Mouse (Mus musculus) MEL (cell line): ENCODE measurements around the gene Tbca. TPM values are rescaled to one million over a fixed set of nuclear protein-coding genes. Genes with fewer than 3 reads are reported as not detected.

ENCODE experiments used
- DNase-seq: peaks from one replicate; pipeline ENCODE4 v3.0.0; 2011; ENCODE audit warnings: low read depth, low spot score
- H3K27ac ChIP-seq: 2 replicates; pipeline ENCODE4 v1.5.1; 2012; ENCODE audit warnings: low read depth, mild to moderate bottlenecking, control low read depth, low read length, moderate library complexity; ENCODE audit not compliant: control insufficient read depth
- H3K27me3 ChIP-seq, 2 experiments: fragments of 150-350 bp in 1 of 2; sonication (generic) in 1 of 2; 2 replicates each; pipeline ENCODE4 v1.6.1; 2012; ENCODE audit warnings: low read length in 2 of 2, mild to moderate bottlenecking in 2 of 2, improper control_type of control experiment in 1 of 2, moderate library complexity in 1 of 2; ENCODE audit not compliant: insufficient read depth in 2 of 2, control insufficient read depth in 1 of 2
- H3K36me3 ChIP-seq, 2 experiments: 2 replicates each; pipeline ENCODE4 v1.6.1; 2012 to 2014; ENCODE audit warnings: low read length in 2 of 2, improper control_type of control experiment in 1 of 2, inconsistent platforms in 1 of 2, mild to moderate bottlenecking in 1 of 2; ENCODE audit not compliant: insufficient read depth in 2 of 2, control insufficient read depth in 1 of 2
- H3K4me1 ChIP-seq, 2 experiments: fragments of 150-350 bp in 1 of 2; sonication (generic) in 1 of 2; 2 replicates each; pipeline ENCODE4 v1.6.1; 2012; ENCODE audit warnings: low read length in 2 of 2, improper control_type of control experiment in 1 of 2, mild to moderate bottlenecking in 1 of 2; ENCODE audit not compliant: insufficient read depth in 2 of 2, control insufficient read depth in 1 of 2
- H3K4me3 ChIP-seq, 2 experiments: fragments of 150-350 bp in 1 of 2; sonication (generic) in 1 of 2; 2 replicates each; pipeline ENCODE4 v1.5.1; 2012; ENCODE audit warnings: low read depth in 2 of 2, low read length in 2 of 2, mild to moderate bottlenecking in 2 of 2, moderate library complexity in 2 of 2, control low read depth in 1 of 2, improper control_type of control experiment in 1 of 2; ENCODE audit not compliant: control insufficient read depth in 1 of 2, insufficient read depth in 1 of 2
- H3K79me2 ChIP-seq: 2 replicates; pipeline ENCODE4 v1.6.1; 2012; ENCODE audit warnings: mild to moderate bottlenecking, low read length, moderate library complexity; ENCODE audit not compliant: control insufficient read depth, poor library complexity, insufficient read depth
- H3K9ac ChIP-seq: 2 replicates; pipeline ENCODE4 v1.6.1; 2012; ENCODE audit warnings: low read depth, mild to moderate bottlenecking, control low read depth, low read length, moderate library complexity; ENCODE audit not compliant: control insufficient read depth, poor library complexity, severe bottlenecking
- H3K9me3 ChIP-seq: fragments of 150-350 bp; sonication (generic); replicated peaks from 2 replicates; pipeline ENCODE4 v1.6.1; 2012; ENCODE audit warnings: mild to moderate bottlenecking, low read length, improper control_type of control experiment, moderate library complexity; ENCODE audit not compliant: insufficient read depth
- CHD1 ChIP-seq: IDR thresholded peaks from 2 replicates; pipeline ENCODE4 v1.6.1; 2012; ENCODE audit warnings: low read depth, mild to moderate bottlenecking, inconsistent platforms, low read length, improper control_type of control experiment
- CHD2 ChIP-seq: IDR thresholded peaks from 2 replicates; pipeline ENCODE4 v1.6.1; 2011; ENCODE audit warnings: low read length, improper control_type of control experiment
- ELF1 ChIP-seq: IDR thresholded peaks from 2 replicates; pipeline ENCODE4 v1.6.1; 2014; ENCODE audit warnings: low read depth, mild to moderate bottlenecking, inconsistent platforms, low read length, improper control_type of control experiment, moderate library complexity
- GABPA ChIP-seq: IDR thresholded peaks from 2 replicates; pipeline ENCODE4 v1.6.1; 2012; ENCODE audit warnings: low read depth, mild to moderate bottlenecking, inconsistent platforms, low read length, improper control_type of control experiment, moderate library complexity
- JUND ChIP-seq: IDR thresholded peaks from 2 replicates; pipeline ENCODE4 v1.6.1; 2011; ENCODE audit warnings: low read depth, mild to moderate bottlenecking, improper control_type of control experiment, low read length
- MAX ChIP-seq: IDR thresholded peaks from 2 replicates; pipeline ENCODE4 v1.6.1; 2011; ENCODE audit warnings: low read length, improper control_type of control experiment
- MAZ ChIP-seq: IDR thresholded peaks from 2 replicates; pipeline ENCODE4 v1.6.1; 2012; ENCODE audit warnings: low read depth, mild to moderate bottlenecking, inconsistent platforms, low read length, improper control_type of control experiment
- MEF2A ChIP-seq: IDR thresholded peaks from 2 replicates; pipeline ENCODE4 v1.6.1; 2014; ENCODE audit warnings: low read depth, mild to moderate bottlenecking, inconsistent platforms, low read length, improper control_type of control experiment; ENCODE audit not compliant: poor library complexity, insufficient replicate concordance, severe bottlenecking; ENCODE audit errors: extremely low read depth
- MXI1 ChIP-seq: IDR thresholded peaks from 2 replicates; pipeline ENCODE4 v1.6.1; 2011; ENCODE audit warnings: mild to moderate bottlenecking, low read depth, low read length, improper control_type of control experiment
- MYC ChIP-seq: IDR thresholded peaks from 2 replicates; pipeline ENCODE4 v1.6.1; 2011; ENCODE audit warnings: low read depth, mild to moderate bottlenecking, low read length, improper control_type of control experiment, moderate library complexity
- NELFE ChIP-seq: IDR thresholded peaks from 2 replicates; pipeline ENCODE4 v1.6.1; 2011; ENCODE audit warnings: low read depth, low read length, improper control_type of control experiment
- NRF1 ChIP-seq: IDR thresholded peaks from 2 replicates; pipeline ENCODE4 v1.6.1; 2014; ENCODE audit warnings: low read depth, mild to moderate bottlenecking, inconsistent platforms, low read length, improper control_type of control experiment, moderate library complexity; ENCODE audit not compliant: poor library complexity, insufficient read depth, severe bottlenecking
- RCOR1 ChIP-seq: IDR thresholded peaks from 2 replicates; pipeline ENCODE4 v1.6.1; 2012; ENCODE audit warnings: low read depth, mild to moderate bottlenecking, inconsistent platforms, low read length, improper control_type of control experiment
- TAL1 ChIP-seq: IDR thresholded peaks from 2 replicates; pipeline ENCODE4 v1.6.1; 2012; ENCODE audit warnings: mild to moderate bottlenecking, inconsistent platforms, low read length, moderate library complexity, mixed read lengths
- ZC3H11A ChIP-seq: IDR thresholded peaks from 2 replicates; pipeline ENCODE4 v1.6.1; 2012; ENCODE audit warnings: low read depth, mild to moderate bottlenecking, inconsistent platforms, low read length, improper control_type of control experiment
- ZKSCAN1 ChIP-seq: IDR thresholded peaks from 2 replicates; pipeline ENCODE4 v1.6.1; 2012; ENCODE audit warnings: low read depth, mild to moderate bottlenecking, inconsistent platforms, low read length, improper control_type of control experiment, moderate library complexity
- ZMIZ1 ChIP-seq: IDR thresholded peaks from 2 replicates; pipeline ENCODE4 v1.6.1; 2012; ENCODE audit warnings: low read depth, mild to moderate bottlenecking, inconsistent platforms, low read length, improper control_type of control experiment, moderate library complexity
- polyA plus RNA-seq, 2 experiments: library from polyadenylated mRNA; stranded (reverse) in 1 of 2; unstranded in 1 of 2; fragments of >175 nt in 1 of 2; fragments of >200 nt in 1 of 2; gene quantifications; 2 replicates each; pipeline versions ENCODE4 v1.2.1 to v1.2.4; 2012; ENCODE audit warnings: low replicate concordance in 2 of 2, low read depth in 1 of 2; ENCODE audit not compliant: insufficient read length in 2 of 2, insufficient read depth in 1 of 2, missing spikeins in 1 of 2
- total RNA-seq: library from RNA; depleted of rRNA; stranded (reverse); fragments of 300-350 nt; gene quantifications from 2 replicates; pipeline ENCODE4 v1.2.3, GENCODE M21; 2012

The Tbca gene
- total and polyA plus RNA-seq, 3 experiments, result 155 to 263 TPM; not detected in 1

GRCm38 (mm10) chr13:94870461-94871186 is 81.9 kb downstream of the Tbca start:
- no peak overlapping the region for H3K27ac ChIP-seq
- DNase-seq, result no peak

GRCm38 (mm10) chr13:94871806-94872320 is 83.2 kb downstream of the Tbca start:
- Histone ChIP-seq H3K27me3 (no peaks in the 10 kb centered on the region), H3K9me3 (no peaks in the 10 kb centered on the region), H3K36me3 (peaks cover 0 to 5% of the 10 kb centered on the region in 2 experiments; a peak in 2 of 4 replicates), H3K27ac (no peak overlapping the region), H3K9ac (no peak overlapping the region), H3K4me1 (peaks cover 0 to 9% of the 10 kb centered on the region in 2 experiments; a peak in 2 of 4 replicates), H3K4me3 (no peak overlapping the region), H3K79me2 (peaks cover 11% of the 10 kb centered on the region)
- TF ChIP-seq ZMIZ1 (no peak), GABPA (no peak), MYC (no peak), ZKSCAN1 (no peak), MEF2A (no peak), CHD1 (no peak), TAL1 (no peak), MAX (no peak), CHD2 (no peak), ZC3H11A (no peak), NRF1 (no peak), NELFE (no peak), MXI1 (no peak)
- no peak for DNase-seq

More at GRCm38 (mm10) chr13:94870461-94871186, 81.9 kb downstream of the Tbca start:
- no peak overlapping the region for H3K9ac ChIP-seq
- peaks cover 0 to 20% of the 10 kb centered on the region in 2 experiments; a peak in 3 of 4 replicates for H3K4me1 ChIP-seq
- no peaks in the 10 kb centered on the region for H3K9me3 ChIP-seq
- peaks cover 19% of the 10 kb centered on the region for H3K79me2 ChIP-seq
- TF ChIP-seq JUND, result no peak
- no peak for TF ChIP-seq ELF1
- no peak for TF ChIP-seq GABPA
- TF ChIP-seq MAX, result no peak
- no peak for TF ChIP-seq CHD1
- TF ChIP-seq MXI1, result no peak
- no peak for TF ChIP-seq MAZ
- TF ChIP-seq RCOR1, result no peak
- H3K4me3 ChIP-seq, result no peak overlapping the region
- no peaks in the 10 kb centered on the region for H3K27me3 ChIP-seq
- H3K36me3 ChIP-seq, result peaks cover 0 to 11% of the 10 kb centered on the region in 2 experiments; a peak in 2 of 4 replicates
